Mouse (Mus musculus): ENCODE measurements around the gene Rnf150. TPM values are rescaled to one million over a fixed set of nuclear protein-coding genes. Genes with fewer than 3 reads are reported as not detected.

The Rnf150 gene
- polyA plus RNA-seq, 1 experiment = 0.46 TPM

DNA sequence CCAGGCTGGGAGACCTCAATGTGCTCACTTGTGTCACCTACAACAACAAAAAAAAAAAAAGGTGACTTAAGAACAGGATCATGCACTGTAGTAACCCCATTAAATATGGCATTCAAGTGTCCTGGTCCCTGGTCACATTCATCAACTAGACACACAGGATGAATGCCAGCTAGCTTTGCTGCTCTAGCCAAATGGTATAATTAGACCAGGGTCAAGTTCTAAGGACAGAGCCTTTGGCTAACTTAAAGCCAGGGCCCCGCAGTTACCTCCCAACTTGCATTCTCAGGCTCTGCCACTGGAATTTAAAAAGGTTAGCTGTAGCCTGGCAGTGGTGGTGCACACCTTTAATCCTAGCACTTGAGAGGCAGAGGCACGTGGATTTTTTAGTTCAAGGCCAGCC lies 165.1 kb downstream of the Rnf150 start:
- Histone ChIP-seq H3K36me3 (ENCODE audit: control insufficient read depth, insufficient read depth, low read length, poor library complexity, severe bottlenecking) (no peaks in the 10 kb centered on the region), H3K27me3 (ENCODE audit: control insufficient read depth, insufficient read depth, low read length, poor library complexity, severe bottlenecking) (peaks cover 3% of the 10 kb centered on the region; the same call in 1 of the 2 replicates), H3K27ac (ENCODE audit: insufficient read depth, low read length) (no peak overlapping the region), H3K9me3 (replicated peaks; ENCODE audit: control insufficient read depth, insufficient read depth, low read length, poor library complexity, severe bottlenecking) (peaks cover 10% of the 10 kb centered on the region), H3K4me3 (ENCODE audit: low read depth, low read length) (no peak overlapping the region), H3K9ac (ENCODE audit: low read depth, poor library complexity, severe bottlenecking) (no peak overlapping the region), H3K4me1 (ENCODE audit: control insufficient read depth, insufficient read depth, low read length) (no peaks in the 10 kb centered on the region)
- TF ChIP-seq EP300 (IDR thresholded peaks at IDR 0.05; ENCODE audit: insufficient read depth, low read depth, low read length) = no peak
- TF ChIP-seq POLR2A (IDR thresholded peaks at IDR 0.05; ENCODE audit: insufficient read depth, low read length) = no peak

DNA sequence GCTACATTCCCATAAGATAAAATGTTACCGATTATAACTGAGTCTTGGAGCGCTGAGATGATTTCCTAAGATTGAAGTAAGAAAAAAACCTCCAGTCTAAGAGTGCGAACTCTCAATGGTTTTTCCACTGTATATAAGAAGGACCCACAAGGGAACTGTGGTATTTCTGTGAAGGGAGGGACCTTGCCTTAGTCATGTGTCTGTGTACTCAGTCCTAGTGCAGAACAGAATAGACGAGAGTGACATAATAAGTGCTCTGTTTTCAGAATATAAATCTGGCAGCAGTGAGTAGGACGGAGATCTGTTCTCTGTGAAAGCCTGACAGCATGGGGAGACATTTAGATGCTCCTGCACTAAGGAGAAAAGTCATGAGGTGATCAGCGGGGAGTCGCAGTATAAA lies 169.6 kb downstream of the Rnf150 start:
- peaks cover 3% of the 10 kb centered on the region for H3K4me1 ChIP-seq (ENCODE audit: control insufficient read depth, insufficient read depth, low read length)
- H3K4me3 ChIP-seq (ENCODE audit: low read depth, low read length) = no peak overlapping the region
- peaks cover 3% of the 10 kb centered on the region; the same call in 1 of the 2 replicates for H3K27me3 ChIP-seq (ENCODE audit: control insufficient read depth, insufficient read depth, low read length, poor library complexity, severe bottlenecking)
- no peak overlapping the region for H3K9ac ChIP-seq (ENCODE audit: low read depth, poor library complexity, severe bottlenecking)
- H3K27ac ChIP-seq (ENCODE audit: insufficient read depth, low read length) = no peak overlapping the region
- TF ChIP-seq POLR2A (IDR thresholded peaks at IDR 0.05; ENCODE audit: insufficient read depth, low read length) (no peak), EP300 (IDR thresholded peaks at IDR 0.05; ENCODE audit: insufficient read depth, low read depth, low read length) (no peak), CTCF (IDR thresholded peaks at IDR 0.05; ENCODE audit: low read depth, low read length) (no peak)
- peaks cover 4% of the 10 kb centered on the region; the same call in 1 of the 2 replicates for H3K9me3 ChIP-seq (replicated peaks; ENCODE audit: control insufficient read depth, insufficient read depth, low read length, poor library complexity, severe bottlenecking)
- H3K36me3 ChIP-seq (ENCODE audit: control insufficient read depth, insufficient read depth, low read length, poor library complexity, severe bottlenecking) = no peaks in the 10 kb centered on the region

DNA sequence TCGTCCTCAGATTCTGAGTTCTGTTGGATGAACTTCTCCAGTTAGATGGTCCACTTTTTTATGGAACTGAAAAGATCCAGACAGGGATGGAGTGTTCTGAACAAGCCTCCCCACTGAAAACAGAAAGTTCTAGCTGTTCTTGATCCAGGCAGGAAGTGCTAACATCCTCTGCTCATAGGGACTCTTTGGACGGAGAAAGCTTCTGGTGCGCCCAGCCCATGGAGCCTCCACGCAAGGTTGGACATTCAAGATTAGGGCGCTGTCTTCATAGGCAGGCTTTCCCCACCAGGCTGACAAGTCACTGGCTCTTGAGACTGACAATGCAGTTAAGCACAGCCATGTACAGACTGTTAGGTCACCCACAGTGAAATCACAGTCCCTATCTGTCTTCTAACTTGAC lies 172.0 kb downstream of the Rnf150 start:
- H3K9me3 ChIP-seq (replicated peaks; ENCODE audit: control insufficient read depth, insufficient read depth, low read length, poor library complexity, severe bottlenecking) = peaks cover 1% of the 10 kb centered on the region; the same call in 1 of the 2 replicates
- H3K4me1 ChIP-seq (ENCODE audit: control insufficient read depth, insufficient read depth, low read length) = peaks cover 3% of the 10 kb centered on the region
- H3K27me3 ChIP-seq (ENCODE audit: control insufficient read depth, insufficient read depth, low read length, poor library complexity, severe bottlenecking) = peaks cover 1% of the 10 kb centered on the region; the same call in 1 of the 2 replicates
- H3K9ac ChIP-seq (ENCODE audit: low read depth, poor library complexity, severe bottlenecking) = no peak overlapping the region
- no peak overlapping the region for H3K4me3 ChIP-seq (ENCODE audit: low read depth, low read length)
- no peaks in the 10 kb centered on the region for H3K36me3 ChIP-seq (ENCODE audit: control insufficient read depth, insufficient read depth, low read length, poor library complexity, severe bottlenecking)
- no peak overlapping the region for H3K27ac ChIP-seq (ENCODE audit: insufficient read depth, low read length)
- no peak for TF ChIP-seq EP300 (IDR thresholded peaks at IDR 0.05; ENCODE audit: insufficient read depth, low read depth, low read length)
- no peak for TF ChIP-seq POLR2A (IDR thresholded peaks at IDR 0.05; ENCODE audit: insufficient read depth, low read length)
- no peak for TF ChIP-seq CTCF (IDR thresholded peaks at IDR 0.05; ENCODE audit: low read depth, low read length)

DNA sequence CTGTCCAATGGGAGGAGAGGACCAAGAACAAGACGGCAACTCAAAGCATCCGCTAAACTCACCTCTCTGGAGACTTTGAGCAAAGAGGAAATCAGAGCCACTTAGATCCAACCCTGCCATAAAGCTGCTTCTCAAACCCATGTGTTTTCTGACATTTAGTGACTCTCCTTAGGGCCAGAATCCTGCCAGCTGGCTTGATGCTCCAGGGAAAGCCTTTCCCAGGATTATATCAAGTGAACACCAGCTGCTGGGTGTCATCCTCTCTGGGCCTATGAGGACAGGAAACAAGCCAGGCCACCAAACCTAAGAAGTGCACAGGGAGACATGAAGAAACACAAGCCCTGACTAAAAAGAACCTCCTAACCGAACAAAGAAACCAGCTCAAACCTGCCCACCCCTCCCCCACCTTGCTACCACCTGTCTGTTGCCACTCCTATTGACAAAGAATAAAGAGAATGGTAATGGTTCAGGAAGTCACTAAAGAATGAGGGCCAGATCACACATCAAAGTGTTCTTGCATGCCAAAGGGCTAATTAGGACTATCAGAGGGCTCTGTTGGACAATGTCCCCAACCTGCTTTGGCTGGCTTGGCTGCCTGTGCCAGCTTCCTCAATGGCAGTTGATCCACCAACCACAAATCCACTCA lies 173.5 kb downstream of the Rnf150 start:
- Histone ChIP-seq H3K36me3 (ENCODE audit: control insufficient read depth, insufficient read depth, low read length, poor library complexity, severe bottlenecking) (no peaks in the 10 kb centered on the region), H3K4me3 (ENCODE audit: low read depth, low read length) (no peak overlapping the region), H3K9ac (ENCODE audit: low read depth, poor library complexity, severe bottlenecking) (no peak overlapping the region), H3K9me3 (replicated peaks; ENCODE audit: control insufficient read depth, insufficient read depth, low read length, poor library complexity, severe bottlenecking) (no peaks in the 10 kb centered on the region), H3K27me3 (ENCODE audit: control insufficient read depth, insufficient read depth, low read length, poor library complexity, severe bottlenecking) (no peaks in the 10 kb centered on the region), H3K27ac (ENCODE audit: insufficient read depth, low read length) (no peak overlapping the region), H3K4me1 (ENCODE audit: control insufficient read depth, insufficient read depth, low read length) (peaks cover 3% of the 10 kb centered on the region)
- TF ChIP-seq EP300 (IDR thresholded peaks at IDR 0.05; ENCODE audit: insufficient read depth, low read depth, low read length) = peak; percentile 92
- no peak for TF ChIP-seq POLR2A (IDR thresholded peaks at IDR 0.05; ENCODE audit: insufficient read depth, low read length)

DNA sequence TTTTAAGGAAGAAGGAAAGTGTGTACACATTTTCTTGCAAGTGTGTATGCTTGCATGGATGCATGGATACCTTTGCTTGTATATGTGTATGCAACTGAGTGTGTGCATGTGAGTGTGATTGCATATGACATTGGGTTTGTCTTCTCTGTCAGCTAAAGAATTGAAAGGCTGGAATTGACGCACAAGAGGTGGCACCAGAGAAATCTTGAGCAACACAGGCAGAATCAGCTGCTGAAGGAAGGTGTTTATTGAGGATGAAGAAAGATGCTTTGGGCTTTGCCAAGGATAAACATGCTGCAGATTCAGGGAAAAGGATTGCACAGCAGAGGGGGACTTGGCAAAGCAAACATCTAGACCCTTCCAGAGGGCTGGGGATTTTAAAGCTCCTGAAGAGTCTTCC lies 174.2 kb downstream of the Rnf150 start:
- no peaks in the 10 kb centered on the region for H3K9me3 ChIP-seq (replicated peaks; ENCODE audit: control insufficient read depth, insufficient read depth, low read length, poor library complexity, severe bottlenecking)
- H3K27ac ChIP-seq (ENCODE audit: insufficient read depth, low read length) = no peak overlapping the region
- no peaks in the 10 kb centered on the region for H3K27me3 ChIP-seq (ENCODE audit: control insufficient read depth, insufficient read depth, low read length, poor library complexity, severe bottlenecking)
- H3K9ac ChIP-seq (ENCODE audit: low read depth, poor library complexity, severe bottlenecking) = no peak overlapping the region
- H3K4me1 ChIP-seq (ENCODE audit: control insufficient read depth, insufficient read depth, low read length) = peaks cover 3% of the 10 kb centered on the region
- H3K36me3 ChIP-seq (ENCODE audit: control insufficient read depth, insufficient read depth, low read length, poor library complexity, severe bottlenecking) = no peaks in the 10 kb centered on the region
- no peak overlapping the region for H3K4me3 ChIP-seq (ENCODE audit: low read depth, low read length)
- TF ChIP-seq CTCF (IDR thresholded peaks at IDR 0.05; ENCODE audit: low read depth, low read length) (no peak), POLR2A (IDR thresholded peaks at IDR 0.05; ENCODE audit: insufficient read depth, low read length) (no peak)

- no peak overlapping the region for H3K4me3 ChIP-seq (ENCODE audit: low read depth, low read length)
- no peaks in the 10 kb centered on the region for H3K36me3 ChIP-seq (ENCODE audit: control insufficient read depth, insufficient read depth, low read length, poor library complexity, severe bottlenecking)
- no peaks in the 10 kb centered on the region for H3K9me3 ChIP-seq (replicated peaks; ENCODE audit: control insufficient read depth, insufficient read depth, low read length, poor library complexity, severe bottlenecking)
- no peak for TF ChIP-seq EP300 (IDR thresholded peaks at IDR 0.05; ENCODE audit: insufficient read depth, low read depth, low read length)
- no peak for TF ChIP-seq POLR2A (IDR thresholded peaks at IDR 0.05; ENCODE audit: insufficient read depth, low read length)
- TF ChIP-seq CTCF (IDR thresholded peaks at IDR 0.05; ENCODE audit: low read depth, low read length) = no peak
- no peak overlapping the region for H3K27ac ChIP-seq (ENCODE audit: insufficient read depth, low read length)
- peaks cover 3% of the 10 kb centered on the region for H3K4me1 ChIP-seq (ENCODE audit: control insufficient read depth, insufficient read depth, low read length)
- no peak overlapping the region for H3K9ac ChIP-seq (ENCODE audit: low read depth, poor library complexity, severe bottlenecking)
- H3K27me3 ChIP-seq (ENCODE audit: control insufficient read depth, insufficient read depth, low read length, poor library complexity, severe bottlenecking) = no peaks in the 10 kb centered on the region
These were observed 175.4 kb downstream of the Rnf150 start for GRCm38 (mm10) chr8:83038575-83038974.

All from ES-Bruce4 (cell line).